Mouse (Mus musculus) testis, adult 2 months (tissue): ENCODE data around the gene Ccdc33. TPM values are rescaled to one million over a fixed set of nuclear protein-coding genes. Genes with fewer than 3 reads are reported as not detected.

Experiments used
- H3K27ac ChIP-seq: fragments of 200-500 bp; 2 replicates; pipeline ENCODE4 v1.5.1; 2012; ENCODE audit warnings: low read depth, low read length; ENCODE audit not compliant: control insufficient read depth, insufficient read depth
- H3K27me3 ChIP-seq: fragments of 200-500 bp; 2 replicates; pipeline ENCODE4 v1.6.1; 2012; ENCODE audit warnings: mild to moderate bottlenecking, low read length, moderate library complexity; ENCODE audit not compliant: control insufficient read depth, insufficient read depth
- H3K36me3 ChIP-seq: fragments of 200-500 bp; 2 replicates; pipeline ENCODE4 v1.6.1; 2012; ENCODE audit warnings: mild to moderate bottlenecking, low read length; ENCODE audit not compliant: control insufficient read depth, insufficient read depth
- H3K4me1 ChIP-seq: fragments of 200-500 bp; 2 replicates; pipeline ENCODE4 v1.6.1; 2012; ENCODE audit warnings: low read length; ENCODE audit not compliant: control insufficient read depth, insufficient read depth
- H3K4me3 ChIP-seq: fragments of 200-500 bp; 2 replicates; pipeline ENCODE4 v1.5.1; 2012; ENCODE audit warnings: low read depth, mild to moderate bottlenecking, low read length, moderate library complexity, mixed read lengths; ENCODE audit not compliant: control insufficient read depth
- CTCF ChIP-seq: fragments of 200-500 bp; IDR thresholded peaks from 2 replicates; pipeline ENCODE4 v1.5.1; 2012; ENCODE audit warnings: low read depth, mild to moderate bottlenecking, inconsistent platforms, low read length, moderate library complexity; ENCODE audit not compliant: control insufficient read depth, insufficient read depth, insufficient replicate concordance
- POLR2A ChIP-seq: fragments of 200-500 bp; IDR thresholded peaks from 2 replicates; pipeline ENCODE4 v1.6.1; 2012; ENCODE audit warnings: low read depth, mild to moderate bottlenecking, inconsistent platforms, low read length, moderate library complexity; ENCODE audit not compliant: control insufficient read depth
- polyA plus RNA-seq: library from polyadenylated mRNA; depleted of rRNA; stranded (reverse); fragments of >200 nt; gene quantifications from 2 replicates; pipeline ENCODE4 v1.2.3, GENCODE M21; 2012; rRNA removed

The Ccdc33 gene
- polyA plus RNA-seq, 1 experiment, result 97.2 TPM

GRCm38 (mm10) chr9:57988098-57988497, 130.5 kb downstream of the Ccdc33 start:
- TF ChIP-seq CTCF (no peak), POLR2A (no peak)
- no peaks in the 10 kb centered on the region for H3K27me3 ChIP-seq
- H3K4me3 ChIP-seq, result no peak overlapping the region
- no peaks in the 10 kb centered on the region for H3K4me1 ChIP-seq
- H3K27ac ChIP-seq, result no peak overlapping the region
- H3K36me3 ChIP-seq, result no peaks in the 10 kb centered on the region

GRCm38 (mm10) chr9:57986293-57986692, 132.3 kb downstream of the Ccdc33 start:
- Histone ChIP-seq H3K36me3 (no peaks in the 10 kb centered on the region), H3K4me1 (no peaks in the 10 kb centered on the region), H3K27me3 (no peaks in the 10 kb centered on the region), H3K4me3 (no peak overlapping the region), H3K27ac (no peak overlapping the region)
- TF ChIP-seq CTCF (no peak), POLR2A (no peak)

- H3K27me3 ChIP-seq, result no peaks in the 10 kb centered on the region
- no peak for TF ChIP-seq CTCF
- TF ChIP-seq POLR2A, result no peak
- H3K36me3 ChIP-seq, result no peaks in the 10 kb centered on the region
- H3K4me3 ChIP-seq, result no peak overlapping the region
- H3K4me1 ChIP-seq, result no peaks in the 10 kb centered on the region
- H3K27ac ChIP-seq, result no peak overlapping the region
Measured at GRCm38 (mm10) chr9:57985304-57985703, 133.3 kb downstream of the Ccdc33 start.

GRCm38 (mm10) chr9:57980570-57980969, 138.1 kb downstream of the Ccdc33 start:
- Histone ChIP-seq H3K4me1 (no peaks in the 10 kb centered on the region), H3K4me3 (no peak overlapping the region), H3K36me3 (no peaks in the 10 kb centered on the region), H3K27ac (no peak overlapping the region), H3K27me3 (no peaks in the 10 kb centered on the region)
- TF ChIP-seq CTCF (no peak), POLR2A (no peak)

DNA sequence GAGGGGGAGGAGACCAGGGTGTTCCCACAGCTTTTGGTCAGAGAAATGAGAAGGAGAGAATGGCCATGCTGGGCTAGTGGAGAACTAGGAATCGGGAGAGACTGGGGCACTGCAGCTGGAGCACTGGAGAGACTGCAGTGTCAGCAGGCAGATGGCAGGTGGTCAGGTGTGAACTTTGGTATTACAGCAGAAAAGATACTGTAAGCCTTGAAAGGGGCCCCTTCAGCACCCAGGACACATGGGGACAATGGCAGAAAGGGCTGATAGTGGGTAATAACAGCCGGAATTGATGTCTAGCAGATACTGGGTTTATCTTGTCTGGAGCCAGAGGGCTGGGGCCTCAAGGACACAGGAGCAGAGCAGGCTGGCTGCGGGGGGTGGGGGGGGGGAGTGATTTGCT, 139.8 kb downstream of the Ccdc33 start:
- Histone ChIP-seq H3K27me3 (no peaks in the 10 kb centered on the region), H3K4me3 (no peak overlapping the region), H3K27ac (no peak overlapping the region), H3K4me1 (no peaks in the 10 kb centered on the region), H3K36me3 (no peaks in the 10 kb centered on the region)
- TF ChIP-seq CTCF (no peak), POLR2A (no peak)

Other genes with a start within 250 kb of the Ccdc33 start
- gene Ubl7, start 207.8 kb downstream of the Ccdc33 start, polyA plus RNA-seq, result 714 and 753 TPM in 2 replicates
- gene Sema7a, start 178.7 kb downstream of the Ccdc33 start, polyA plus RNA-seq, result 23.7 and 27.9 TPM in 2 replicates
- 90.1 and 93.4 TPM in 2 replicates for gene Cyp11a1, start 112.4 kb downstream of the Ccdc33 start, polyA plus RNA-seq
- gene Stra6, start 55.0 kb downstream of the Ccdc33 start, polyA plus RNA-seq, result 3.9 and 6.4 TPM in 2 replicates
- gene Islr, start 85.5 kb upstream of the Ccdc33 start, polyA plus RNA-seq, result 5.6 and 8.4 TPM in 2 replicates
- gene Islr2, start 85.5 kb upstream of the Ccdc33 start, polyA plus RNA-seq, result 5.1 and 5.2 TPM in 2 replicates
- 1.8 and 2.9 TPM in 2 replicates for gene Pml, start 131.0 kb upstream of the Ccdc33 start, polyA plus RNA-seq
- 11.0 and 11.5 TPM in 2 replicates for gene Stoml1, start 134.3 kb upstream of the Ccdc33 start, polyA plus RNA-seq
- 18.5 and 21.0 TPM in 2 replicates for gene Loxl1, start 194.4 kb upstream of the Ccdc33 start, polyA plus RNA-seq